Mouse (Mus musculus) heart, postnatal 0 days (tissue): Measurements from ENCODE around the gene Rabepk. TPM values are rescaled to one million over a fixed set of nuclear protein-coding genes. Genes with fewer than 3 reads are reported as not detected.
"Not testable (repeated sequence)": the region's sequence is repeated elsewhere in the genome, so short reads cannot be mapped to it uniquely, and the experiment has no call there.

Experiments
- ATAC-seq: fragments of 200-750 bp; cut with Nextera tagmentation; 2 replicates; pipeline ENCODE4 v1.8.0; 2017; ENCODE audit warnings: low read depth, moderate number of reproducible peaks, moderate library complexity; ENCODE audit not compliant: insufficient read depth
- DNase-seq: peaks from one replicate; pipeline ENCODE4 v3.0.0-alpha.2; 2016; ENCODE audit warnings: low spot score
- H3K27ac ChIP-seq: fragments of 300-500 bp; sonication (generic); 2 replicates; pipeline ENCODE4 v1.5.1; 2014; ENCODE audit warnings: low read depth, mild to moderate bottlenecking
- H3K27me3 ChIP-seq: fragments of 300-500 bp; sonication (generic); 2 replicates; pipeline ENCODE4 v1.6.1; 2014; ENCODE audit warnings: low read length, mixed read lengths; ENCODE audit not compliant: control insufficient read depth, insufficient read depth
- H3K36me3 ChIP-seq: fragments of 300-500 bp; sonication (generic); replicated peaks from 2 replicates; pipeline ENCODE4 v1.6.1; 2014; ENCODE audit warnings: low read length, mixed read lengths; ENCODE audit not compliant: control insufficient read depth, insufficient read depth
- H3K4me1 ChIP-seq: fragments of 300-500 bp; sonication (generic); 2 replicates; pipeline ENCODE4 v1.6.1; 2014; ENCODE audit warnings: antibody characterized with exemption; ENCODE audit not compliant: control insufficient read depth, insufficient read depth
- H3K4me2 ChIP-seq: fragments of 300-500 bp; sonication (generic); 2 replicates; pipeline ENCODE4 v1.6.1; 2014; ENCODE audit warnings: low read depth, mild to moderate bottlenecking, low read length, moderate library complexity
- H3K4me3 ChIP-seq: fragments of 300-500 bp; sonication (generic); 2 replicates; pipeline ENCODE4 v1.5.1; 2014; ENCODE audit warnings: low read depth, low read length
- H3K9ac ChIP-seq: fragments of 300-500 bp; sonication (generic); replicated peaks from 2 replicates; pipeline ENCODE4 v1.6.1; 2014; ENCODE audit warnings: low read depth, low read length, mixed read lengths
- H3K9me3 ChIP-seq: fragments of 300-500 bp; sonication (generic); replicated peaks from 2 replicates; pipeline ENCODE4 v1.6.1; 2016; ENCODE audit warnings: low read length; ENCODE audit not compliant: control insufficient read depth
- CTCF ChIP-seq: IDR thresholded peaks from 2 replicates; pipeline ENCODE4 v1.5.1; 2016; ENCODE audit warnings: antibody characterized with exemption, control low read depth, low read depth
- EP300 ChIP-seq: IDR thresholded peaks from 2 replicates; pipeline ENCODE4 v1.6.1; 2016; ENCODE audit warnings: antibody characterized with exemption, low read depth
- WGBS: fragments of 180-500 bp; shearing (Covaris S2); extraction: QIAGEN DNeasy Blood & Tissue Kit; methylation state at CpG from one replicate; pipeline ENCODE4 v1.1.7; 2014; 5-methylcytosine and 5-hydroxymethylcytosine counted together
- polyA plus RNA-seq: library from polyadenylated mRNA; unstranded; fragments of >200 nt; fragmentation: Nextera tagmentation; extraction: Ambion mirVana; gene quantifications from 2 replicates; pipeline ENCODE4 v1.2.1, GENCODE M21; 2015
- total RNA-seq: library from RNA; depleted of rRNA; stranded (reverse); fragments of >200 nt; gene quantifications from 2 replicates; pipeline ENCODE4 v1.2.3, GENCODE M21; 2014; ENCODE audit warnings: low replicate concordance

Rabepk gene
- total and polyA plus RNA-seq, 2 experiments from 2014 or later: 22.1 to 31.0 TPM

- Histone ChIP-seq H3K27ac (peak overlapping the region; percentile 89), H3K4me3 (peak overlapping the region; percentile 98), H3K36me3 (peaks cover 28% of the 10 kb centered on the region), H3K9me3 (no peaks in the 10 kb centered on the region), H3K4me1 (peaks cover 38% of the 10 kb centered on the region), H3K27me3 (no peaks in the 10 kb centered on the region), H3K9ac (peak overlapping the region; percentile 96), H3K4me2 (peak overlapping the region; percentile 85)
- no peak for TF ChIP-seq EP300
- no peak for TF ChIP-seq CTCF
- WGBS: 2% methylated on average over 6 of the region's 6 CpGs
- DNase-seq: no peak
- no peak for ATAC-seq
Measured at GRCm38 (mm10) chr2:34770951-34771350, 28.8 kb downstream of the Rabepk start.

DNA sequence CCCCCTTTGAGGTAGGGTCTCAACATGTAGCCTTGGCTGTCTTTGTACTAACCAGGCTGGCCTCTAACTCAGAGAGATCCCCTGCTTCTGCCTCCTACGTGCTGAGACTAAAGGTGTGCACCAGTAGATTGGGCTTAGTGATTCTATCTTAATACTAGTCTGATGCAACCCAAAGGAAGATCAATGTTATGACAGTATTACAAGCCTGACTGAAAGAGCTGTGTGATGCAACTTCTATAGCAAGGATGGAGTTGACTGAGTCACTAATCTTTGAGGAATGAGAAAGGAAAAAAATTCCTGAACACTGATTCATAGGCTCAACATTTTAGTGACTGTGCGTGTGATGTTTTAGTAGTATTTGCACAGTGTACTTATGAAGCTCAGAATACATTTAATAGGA, 29.7 kb downstream of the Rabepk start:
- peaks cover 30% of the 10 kb centered on the region for H3K4me1 ChIP-seq
- no peak overlapping the region for H3K9ac ChIP-seq
- TF ChIP-seq EP300: no peak
- TF ChIP-seq CTCF: no peak
- H3K4me2 ChIP-seq: no peak overlapping the region
- no peak for ATAC-seq
- peaks cover 20% of the 10 kb centered on the region for H3K36me3 ChIP-seq
- 93% methylated on average over 2 of the region's 2 CpGs for WGBS
- no peak for DNase-seq
- no peaks in the 10 kb centered on the region for H3K27me3 ChIP-seq
- no peak overlapping the region for H3K4me3 ChIP-seq
- H3K9me3 ChIP-seq: no peaks in the 10 kb centered on the region
- no peak overlapping the region for H3K27ac ChIP-seq

- Histone ChIP-seq H3K9ac (no peak overlapping the region), H3K4me3 (no peak overlapping the region), H3K4me2 (no peak overlapping the region), H3K9me3 (no peaks in the 10 kb centered on the region), H3K27me3 (no peaks in the 10 kb centered on the region), H3K27ac (no peak overlapping the region), H3K36me3 (no peaks in the 10 kb centered on the region), H3K4me1 (no peaks in the 10 kb centered on the region)
- TF ChIP-seq EP300 (no peak), CTCF (no peak)
- WGBS: 45% methylated on average over 12 of the region's 12 CpGs
- no peak for ATAC-seq
- no peak for DNase-seq
Measured at GRCm38 (mm10) chr2:34764801-34765200, 34.9 kb downstream of the Rabepk start.

DNA sequence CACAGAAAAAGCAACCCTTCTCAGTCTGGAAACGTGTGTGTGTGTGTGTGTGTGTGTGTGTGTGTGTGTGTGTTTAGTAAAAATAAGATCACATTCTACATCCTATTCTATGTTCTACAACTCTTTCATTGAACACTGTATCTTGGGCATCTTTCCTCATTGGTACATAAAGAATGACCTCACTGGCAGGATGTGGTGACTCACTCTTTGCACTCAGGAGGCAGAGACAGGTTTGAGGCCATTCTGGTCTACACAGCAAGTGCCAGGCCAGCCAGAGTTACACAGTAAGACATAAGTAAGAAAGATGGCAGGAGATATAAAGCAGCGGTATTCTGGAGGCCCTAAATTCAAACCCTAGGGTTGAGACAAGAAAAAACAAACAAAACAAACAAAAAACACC, 36.8 kb downstream of the Rabepk start:
- no peak overlapping the region for H3K4me3 ChIP-seq
- no peak for ATAC-seq
- no peak overlapping the region for H3K4me2 ChIP-seq
- no peak for DNase-seq
- H3K9me3 ChIP-seq: no peaks in the 10 kb centered on the region
- TF ChIP-seq EP300: no peak
- TF ChIP-seq CTCF: no peak
- H3K36me3 ChIP-seq: no peaks in the 10 kb centered on the region
- H3K27ac ChIP-seq: no peak overlapping the region
- no peaks in the 10 kb centered on the region for H3K4me1 ChIP-seq
- H3K9ac ChIP-seq: no peak overlapping the region
- WGBS: 45% methylated on average over 2 of the region's 2 CpGs
- no peaks in the 10 kb centered on the region for H3K27me3 ChIP-seq

DNA sequence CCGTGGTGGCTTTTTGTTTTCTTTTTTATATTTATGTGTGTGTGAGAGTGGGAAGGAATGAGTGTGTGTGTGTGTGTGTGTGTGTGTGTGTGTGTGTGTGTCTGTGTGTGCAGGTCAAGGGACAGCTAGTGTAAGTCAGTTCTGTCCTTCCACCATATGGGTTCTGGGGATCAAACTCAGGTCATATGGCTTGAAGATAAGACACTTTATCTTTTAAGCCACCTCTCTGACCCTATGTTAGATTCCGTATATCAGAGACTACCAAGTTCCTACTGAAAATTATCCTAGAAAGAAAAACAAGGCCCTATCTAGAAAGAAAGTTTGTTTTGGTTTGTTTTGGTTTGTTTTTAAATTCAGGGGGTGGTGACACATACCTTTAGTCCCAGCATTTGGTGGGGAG, 37.5 kb downstream of the Rabepk start:
- no peak for DNase-seq
- no peak overlapping the region for H3K27ac ChIP-seq
- no peaks in the 10 kb centered on the region for H3K27me3 ChIP-seq
- no peaks in the 10 kb centered on the region for H3K4me1 ChIP-seq
- H3K9ac ChIP-seq: no peak overlapping the region
- no peak for TF ChIP-seq CTCF
- TF ChIP-seq EP300: no peak
- no peaks in the 10 kb centered on the region for H3K36me3 ChIP-seq
- H3K4me2 ChIP-seq: no peak overlapping the region
- WGBS: 70% methylated on average over 2 of the region's 2 CpGs
- H3K4me3 ChIP-seq: no peak overlapping the region
- no peaks in the 10 kb centered on the region for H3K9me3 ChIP-seq
- ATAC-seq: no peak

DNA sequence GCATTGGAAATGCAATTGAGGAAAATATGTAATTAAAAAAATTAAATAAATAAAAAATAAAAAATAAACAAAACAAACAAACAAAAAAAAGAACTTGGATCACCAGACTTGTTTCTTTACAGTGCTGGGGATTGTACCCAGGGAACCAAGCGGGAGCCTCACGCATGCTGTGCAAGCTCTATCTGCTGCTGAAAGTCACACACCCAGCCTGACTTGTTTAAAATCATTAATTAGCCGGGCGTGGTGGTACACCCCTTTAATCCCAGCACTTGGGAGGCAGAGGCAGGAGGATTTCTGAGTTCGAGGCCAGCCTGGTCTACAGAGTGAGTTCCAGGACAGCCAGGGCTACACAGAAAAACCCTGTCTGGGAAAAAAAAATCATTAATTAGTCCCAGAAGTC, 38.4 kb downstream of the Rabepk start:
- DNase-seq, H3K4me1 ChIP-seq, H3K27ac ChIP-seq, ATAC-seq, H3K27me3 ChIP-seq, H3K4me3 ChIP-seq, H3K9ac ChIP-seq, H3K4me2 ChIP-seq, H3K9me3 ChIP-seq, H3K36me3 ChIP-seq: not testable (repeated sequence)
- WGBS: 79% methylated on average over 5 of the region's 5 CpGs
